Mouse (Mus musculus): ENCODE data around the gene Itsn1. TPM values are rescaled to one million over a fixed set of nuclear protein-coding genes. Genes with fewer than 3 reads are reported as not detected.

Gene Itsn1
- polyA plus RNA-seq, 1 experiment: 43.7 TPM

GRCm38 (mm10) chr16:91864646-91865332 lies 135.7 kb downstream of the Itsn1 start:
- Histone ChIP-seq H3K4me3 (replicated peaks; ENCODE audit: extremely low read depth, low read depth, low read length) (no peak overlapping the region), H3K4me1 (ENCODE audit: control insufficient read depth, insufficient read depth, low read length) (peaks cover 5% of the 10 kb centered on the region; the same call in 1 of the 2 replicates)
- no peak for TF ChIP-seq CTCF (IDR thresholded peaks at IDR 0.05; ENCODE audit: insufficient read depth, low read length)
- no peak for TF ChIP-seq POLR2A (IDR thresholded peaks at IDR 0.05; ENCODE audit: borderline replicate concordance, extremely low read depth, low read depth, low read length)
- WGBS: 80% methylated on average over 10 of the region's 10 CpGs
- no peak for DNase-seq

- TF ChIP-seq POLR2A (IDR thresholded peaks at IDR 0.05; ENCODE audit: borderline replicate concordance, extremely low read depth, low read depth, low read length): no peak
- TF ChIP-seq CTCF (IDR thresholded peaks at IDR 0.05; ENCODE audit: insufficient read depth, low read length): no peak
- H3K4me3 ChIP-seq (replicated peaks; ENCODE audit: extremely low read depth, low read depth, low read length): no peak overlapping the region
- H3K4me1 ChIP-seq (ENCODE audit: control insufficient read depth, insufficient read depth, low read length): peaks cover 2% of the 10 kb centered on the region; the same call in 1 of the 2 replicates
- 67% methylated on average over 7 of the region's 7 CpGs for WGBS
- no peak for DNase-seq
Measured at GRCm38 (mm10) chr16:91865570-91866257, 136.6 kb downstream of the Itsn1 start.

GRCm38 (mm10) chr16:91866258-91866634 lies 137.2 kb downstream of the Itsn1 start:
- 77% methylated on average over 5 of the region's 5 CpGs for WGBS

GRCm38 (mm10) chr16:91867672-91868071 lies 138.6 kb downstream of the Itsn1 start:
- WGBS: 90% methylated on average over 8 of the region's 8 CpGs
- TF ChIP-seq CTCF (IDR thresholded peaks at IDR 0.05; ENCODE audit: insufficient read depth, low read length) (no peak), POLR2A (IDR thresholded peaks at IDR 0.05; ENCODE audit: borderline replicate concordance, extremely low read depth, low read depth, low read length) (no peak)
- Histone ChIP-seq H3K4me1 (ENCODE audit: control insufficient read depth, insufficient read depth, low read length) (no peaks in the 10 kb centered on the region), H3K4me3 (replicated peaks; ENCODE audit: extremely low read depth, low read depth, low read length) (no peak overlapping the region)
- no peak for DNase-seq

More at GRCm38 (mm10) chr16:91866258-91866634, 137.2 kb downstream of the Itsn1 start:
- no peak for TF ChIP-seq POLR2A (IDR thresholded peaks at IDR 0.05; ENCODE audit: borderline replicate concordance, extremely low read depth, low read depth, low read length)
- TF ChIP-seq CTCF (IDR thresholded peaks at IDR 0.05; ENCODE audit: insufficient read depth, low read length): no peak
- DNase-seq: no peak
- no peaks in the 10 kb centered on the region for H3K4me1 ChIP-seq (ENCODE audit: control insufficient read depth, insufficient read depth, low read length)
- no peak overlapping the region for H3K4me3 ChIP-seq (replicated peaks; ENCODE audit: extremely low read depth, low read depth, low read length)

GRCm38 (mm10) chr16:91868943-91869911 lies 140.1 kb downstream of the Itsn1 start:
- no peak for TF ChIP-seq POLR2A (IDR thresholded peaks at IDR 0.05; ENCODE audit: borderline replicate concordance, extremely low read depth, low read depth, low read length)
- TF ChIP-seq CTCF (IDR thresholded peaks at IDR 0.05; ENCODE audit: insufficient read depth, low read length): no peak
- Histone ChIP-seq H3K4me3 (replicated peaks; ENCODE audit: extremely low read depth, low read depth, low read length) (no peak overlapping the region), H3K4me1 (ENCODE audit: control insufficient read depth, insufficient read depth, low read length) (no peaks in the 10 kb centered on the region)
- 72% methylated on average over 28 of the region's 28 CpGs for WGBS
- DNase-seq: peak; percentile 28

- WGBS: 79% methylated on average over 6 of the region's 6 CpGs
- DNase-seq: no peak
- no peak for TF ChIP-seq POLR2A (IDR thresholded peaks at IDR 0.05; ENCODE audit: borderline replicate concordance, extremely low read depth, low read depth, low read length)
- TF ChIP-seq CTCF (IDR thresholded peaks at IDR 0.05; ENCODE audit: insufficient read depth, low read length): no peak
- H3K4me1 ChIP-seq (ENCODE audit: control insufficient read depth, insufficient read depth, low read length): no peaks in the 10 kb centered on the region
- no peak overlapping the region for H3K4me3 ChIP-seq (replicated peaks; ENCODE audit: extremely low read depth, low read depth, low read length)
Measured at GRCm38 (mm10) chr16:91870158-91870582, 141.1 kb downstream of the Itsn1 start.

GRCm38 (mm10) chr16:91871188-91871587 lies 142.1 kb downstream of the Itsn1 start:
- 95% methylated on average over 6 of the region's 6 CpGs for WGBS
- no peak overlapping the region for H3K4me3 ChIP-seq (replicated peaks; ENCODE audit: extremely low read depth, low read depth, low read length)
- TF ChIP-seq CTCF (IDR thresholded peaks at IDR 0.05; ENCODE audit: insufficient read depth, low read length): no peak
- H3K4me1 ChIP-seq (ENCODE audit: control insufficient read depth, insufficient read depth, low read length): no peaks in the 10 kb centered on the region
- no peak for DNase-seq

- 73% methylated on average over 3 of the region's 3 CpGs for WGBS
- no peak for TF ChIP-seq POLR2A (IDR thresholded peaks at IDR 0.05; ENCODE audit: borderline replicate concordance, extremely low read depth, low read depth, low read length)
- TF ChIP-seq CTCF (IDR thresholded peaks at IDR 0.05; ENCODE audit: insufficient read depth, low read length): no peak
- Histone ChIP-seq H3K4me1 (ENCODE audit: control insufficient read depth, insufficient read depth, low read length) (no peaks in the 10 kb centered on the region), H3K4me3 (replicated peaks; ENCODE audit: extremely low read depth, low read depth, low read length) (no peak overlapping the region)
- no peak for DNase-seq
Measured at GRCm38 (mm10) chr16:91873695-91874094, 144.6 kb downstream of the Itsn1 start.
